In the genomic region with DNA sequence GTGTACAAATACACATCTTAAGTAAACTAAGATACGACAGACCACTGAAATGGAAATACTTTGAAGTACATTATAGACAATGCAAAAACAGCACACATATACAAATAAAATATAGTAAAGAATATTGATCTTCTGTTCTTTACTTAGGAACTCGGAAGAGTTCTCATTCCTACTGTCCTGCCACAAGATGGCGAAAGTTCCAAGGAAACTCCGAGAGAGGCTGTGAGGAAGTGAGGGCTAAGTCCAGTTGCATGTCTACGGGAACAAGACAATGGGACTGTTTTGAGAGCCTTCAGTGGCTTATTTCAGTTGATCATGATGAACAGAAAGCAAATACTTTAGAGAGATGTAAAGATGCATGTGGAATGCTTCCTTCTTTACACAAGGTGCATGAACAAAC, we compare ENCODE assay signal across 9 mouse cellular contexts. TPM values are rescaled to one million over a fixed set of nuclear protein-coding genes. Genes with fewer than 3 reads are reported as not detected.
DNase-seq lines count a peak whose midpoint lies in the region; ATAC-seq and TF ChIP-seq lines count a peak whose summit lies in the region.
"Had no signal": no experiment of that assay in that cellular context is flagged by ENCODE, and none has a peak within 500 bp of the region (broad histone marks: within the 10 kb centered on the region; RNA-seq: fewer than 3 reads in every experiment).

No protein-coding gene starts in this region.

- H3K9ac ChIP-seq in forebrain, embryonic 14.5 days (ENCODE audit: low read length), result no peak overlapping the region
- no peak overlapping the region for H3K9ac ChIP-seq in forebrain, embryonic 12.5 days
- no peak overlapping the region for H3K9ac ChIP-seq in stomach, postnatal 0 days (ENCODE audit: low read length)
- H3K9ac ChIP-seq: heart, embryonic 15.5 days had no signal

- ATAC-seq in forebrain, embryonic 14.5 days, result no peak; the same call in 1 of the 2 replicates
- ATAC-seq in forebrain, embryonic 12.5 days (ENCODE audit: low FRiP score), result no peak
- ATAC-seq in stomach, postnatal 0 days (ENCODE audit: low FRiP score, low TSS enrichment), result no peak

- no peaks in the 10 kb centered on the region for H3K9me3 ChIP-seq in forebrain, embryonic 14.5 days (replicated peaks; ENCODE audit: control insufficient read depth, low read length)
- H3K9me3 ChIP-seq in forebrain, embryonic 12.5 days, result no peaks in the 10 kb centered on the region
- no peaks in the 10 kb centered on the region for H3K9me3 ChIP-seq in stomach, postnatal 0 days (ENCODE audit: control insufficient read depth, low read length)
- H3K9me3 ChIP-seq: heart, embryonic 15.5 days had no signal

- DNase-seq in forebrain, embryonic 14.5 days (ENCODE audit: low spot score), result peak; percentile 58
- no peak for DNase-seq in left cerebral cortex, adult 2 months (ENCODE audit: extremely low spot score in 1 of 2, low spot score in 2 of 2)
- DNase-seq in left cerebral cortex, adult 8-10 months (ENCODE audit: low spot score in 2 of 2), result no peak
- DNase-seq in adrenal gland, postnatal 14 days, result peak; percentile 29
- DNase-seq in hindlimb bud, embryonic 11.5 days (ENCODE audit: extremely low spot score, low read depth, low spot score), result peak; percentile 8
- peak; percentile 14 for DNase-seq in stomach, postnatal 0 days (ENCODE audit: low spot score)
- no peak for DNase-seq in c-Kit-positive CD71-positive TER-119-positive erythroid progenitor cells, embryonic 14.5 days (ENCODE audit: low spot score)

- intact Hi-C loops in left cerebral cortex, adult 2 months (cut with DNase I), result no loop called here

- peak; percentile 59 for TF ChIP-seq CTCF in left cerebral cortex, adult 2 months (IDR thresholded peaks at IDR 0.05)
- TF ChIP-seq CTCF in stomach, postnatal 0 days (IDR thresholded peaks at IDR 0.05; ENCODE audit: low read depth), result peak; percentile 73

- no peak overlapping the region for H3K27ac ChIP-seq in forebrain, embryonic 14.5 days (ENCODE audit: low read depth, low read length)
- H3K27ac ChIP-seq in forebrain, embryonic 12.5 days, result no peak overlapping the region
- H3K27ac ChIP-seq in left cerebral cortex, adult 2 months, result no peak overlapping the region
- H3K27ac ChIP-seq in stomach, postnatal 0 days (replicated peaks), result no peak overlapping the region
- H3K27ac ChIP-seq: heart, embryonic 15.5 days had no signal

- 34% methylated on average over 5 of the region's 5 CpGs for WGBS in forebrain, embryonic 14.5 days
- 24% methylated on average over 5 of the region's 5 CpGs for WGBS in forebrain, embryonic 12.5 days
- 23% methylated on average over 5 of the region's 5 CpGs for WGBS in stomach, postnatal 0 days

- no peak for TF ChIP-seq EP300 in stomach, postnatal 0 days (optimal IDR thresholded peaks at IDR 0.05)

- no peaks in the 10 kb centered on the region for H3K4me1 ChIP-seq in forebrain, embryonic 14.5 days (ENCODE audit: control insufficient read depth, insufficient read depth, low read length)
- no peaks in the 10 kb centered on the region for H3K4me1 ChIP-seq in forebrain, embryonic 12.5 days
- no peaks in the 10 kb centered on the region for H3K4me1 ChIP-seq in stomach, postnatal 0 days (replicated peaks; ENCODE audit: control insufficient read depth, insufficient read depth)
- H3K4me1 ChIP-seq: heart, embryonic 15.5 days had no signal

- no peaks in the 10 kb centered on the region for H3K27me3 ChIP-seq in forebrain, embryonic 14.5 days (replicated peaks; ENCODE audit: control insufficient read depth, insufficient read depth, low read length)
- H3K27me3 ChIP-seq in forebrain, embryonic 12.5 days, result peaks cover 21% of the 10 kb centered on the region; the same call in 1 of the 2 replicates
- H3K27me3 ChIP-seq in stomach, postnatal 0 days (ENCODE audit: control insufficient read depth, insufficient read depth, low read length), result no peaks in the 10 kb centered on the region

- no peaks in the 10 kb centered on the region for H3K36me3 ChIP-seq in forebrain, embryonic 14.5 days (ENCODE audit: control insufficient read depth, insufficient read depth, low read length)
- H3K36me3 ChIP-seq in forebrain, embryonic 12.5 days (replicated peaks), result no peaks in the 10 kb centered on the region
- no peaks in the 10 kb centered on the region for H3K36me3 ChIP-seq in stomach, postnatal 0 days (ENCODE audit: control insufficient read depth, insufficient read depth, low read length)
- H3K36me3 ChIP-seq: heart, embryonic 15.5 days had no signal

- H3K4me2 ChIP-seq in forebrain, embryonic 14.5 days (ENCODE audit: low read length), result no peak overlapping the region
- no peak overlapping the region for H3K4me2 ChIP-seq in forebrain, embryonic 12.5 days
- no peak overlapping the region for H3K4me2 ChIP-seq in stomach, postnatal 0 days (replicated peaks; ENCODE audit: low read depth)
- H3K4me2 ChIP-seq: heart, embryonic 15.5 days had no signal

- H3K4me3 ChIP-seq in forebrain, embryonic 14.5 days (ENCODE audit: low read depth, low read length), result no peak overlapping the region
- no peak overlapping the region for H3K4me3 ChIP-seq in forebrain, embryonic 12.5 days (replicated peaks)
- no peak overlapping the region for H3K4me3 ChIP-seq in left cerebral cortex, adult 2 months
- H3K4me3 ChIP-seq in stomach, postnatal 0 days (ENCODE audit: low read depth, low read length), result no peak overlapping the region
- H3K4me3 ChIP-seq: heart, embryonic 15.5 days had no signal

RNA-seq across cellular contexts. Expression of a gene that starts 29.6 kb away (rescaled TPM):
- 0.28 and 0.46 TPM in 2 replicates for polyA plus RNA-seq in forebrain, embryonic 14.5 days (2014; fragmentation: Nextera tagmentation; extraction: Ambion mirVana)
- 0.17 and 0.33 TPM in 2 replicates for polyA plus RNA-seq in forebrain, embryonic 12.5 days (2016; fragmentation: Nextera tagmentation; extraction: Ambion mirVana)
- total RNA-seq in left cerebral cortex, adult 2 months (2021), result 1 to 10 TPM; 1.5 to 1.6 TPM
- total RNA-seq in left cerebral cortex, adult 8-10 months (2022), result 1 to 10 TPM; 1.5 to 2.9 (median 2.6) TPM
- total RNA-seq in adrenal gland, postnatal 14 days (2021), result 1.2 and 2.3 TPM in 2 replicates
- polyA plus RNA-seq in stomach, postnatal 0 days (2015; fragmentation: Nextera tagmentation; extraction: Ambion mirVana), result 10.4 and 11.4 TPM in 2 replicates

RNA-seq across cellular contexts. Expression of a gene that starts 55.0 kb away (rescaled TPM):
- polyA plus RNA-seq in forebrain, embryonic 14.5 days (2014; fragmentation: Nextera tagmentation; extraction: Ambion mirVana), result not detected in 2 replicates
- polyA plus RNA-seq in forebrain, embryonic 12.5 days (2016; fragmentation: Nextera tagmentation; extraction: Ambion mirVana), result not detected in 2 replicates
- total RNA-seq in left cerebral cortex, adult 2 months (2021), result not detected
- total RNA-seq in left cerebral cortex, adult 8-10 months (2022), result not detected
- total RNA-seq in adrenal gland, postnatal 14 days (2021), result not detected in 2 replicates
- polyA plus RNA-seq in stomach, postnatal 0 days (2015; fragmentation: Nextera tagmentation; extraction: Ambion mirVana), result not detected in 2 replicates

Comparison
In these comparisons a context has a peak if more than half of its experiments do, and no peak if none do; other contexts are left out.
1. DNase-seq: peak in forebrain, embryonic 14.5 days (single experiment), adrenal gland, postnatal 14 days (single experiment), hindlimb bud, embryonic 11.5 days (single experiment) and stomach, postnatal 0 days (single experiment); none in left cerebral cortex, adult 2 months (0 of 2), left cerebral cortex, adult 8-10 months (0 of 2) and c-Kit-positive CD71-positive TER-119-positive erythroid progenitor cells, embryonic 14.5 days (single experiment).